Mouse (Mus musculus) neural tube, embryonic 15.5 days (tissue): ENCODE data around the gene Tas1r3. TPM values are rescaled to one million over a fixed set of nuclear protein-coding genes. Genes with fewer than 3 reads are reported as not detected.

Source experiments
- ATAC-seq: fragments of 200-750 bp; cut with Nextera tagmentation; 2 replicates; pipeline ENCODE4 v1.8.0; 2017; ENCODE audit warnings: mild to moderate bottlenecking, moderate TSS enrichment, moderate library complexity; ENCODE audit not compliant: low FRiP score
- H3K27ac ChIP-seq: fragments of 300-500 bp; sonication (generic); replicated peaks from 2 replicates; pipeline ENCODE4 v1.5.1; 2015; ENCODE audit warnings: mild to moderate bottlenecking, inconsistent platforms
- H3K27me3 ChIP-seq: fragments of 300-500 bp; sonication (generic); replicated peaks from 2 replicates; pipeline ENCODE4 v1.6.1; 2015; ENCODE audit warnings: inconsistent platforms
- H3K36me3 ChIP-seq: fragments of 300-500 bp; sonication (generic); 2 replicates; pipeline ENCODE4 v1.6.1; 2015; ENCODE audit warnings: inconsistent platforms
- H3K4me1 ChIP-seq: fragments of 300-500 bp; sonication (generic); 2 replicates; pipeline ENCODE4 v1.6.1; 2015; ENCODE audit warnings: inconsistent platforms
- H3K4me2 ChIP-seq: fragments of 300-500 bp; sonication (generic); 2 replicates; pipeline ENCODE4 v1.6.1; 2015; ENCODE audit warnings: inconsistent platforms, mild to moderate bottlenecking, moderate library complexity
- H3K4me3 ChIP-seq: fragments of 300-500 bp; sonication (generic); replicated peaks from 2 replicates; pipeline ENCODE4 v1.5.1; 2015; ENCODE audit warnings: mild to moderate bottlenecking, inconsistent platforms
- H3K9ac ChIP-seq: fragments of 300-500 bp; sonication (generic); replicated peaks from 2 replicates; pipeline ENCODE4 v1.6.1; 2015; ENCODE audit warnings: mild to moderate bottlenecking, inconsistent platforms
- H3K9me3 ChIP-seq: fragments of 300-500 bp; sonication (generic); replicated peaks from 2 replicates; pipeline ENCODE4 v1.6.1; 2016; ENCODE audit warnings: inconsistent platforms
- WGBS: fragments of 180-500 bp; shearing (Covaris S2); methylation state at CpG from one replicate; pipeline ENCODE4 v1.1.7; 2015; ENCODE audit warnings: mixed read lengths; 5-methylcytosine and 5-hydroxymethylcytosine counted together
- microRNA-seq: library from miRNA; unstranded; fragments of <30 nt; microRNA quantifications from one replicate; pipeline ENCODE4, GENCODE M21; 2017
- polyA plus RNA-seq: library from polyadenylated mRNA; unstranded; fragments of >200 nt; fragmentation: Nextera tagmentation; extraction: Ambion mirVana; gene quantifications from 2 replicates; pipeline ENCODE4 v1.2.1, GENCODE M21; 2015

Tas1r3 gene
- polyA plus RNA-seq, 1 experiment from 2014 or later, result 0.46 TPM

DNA sequence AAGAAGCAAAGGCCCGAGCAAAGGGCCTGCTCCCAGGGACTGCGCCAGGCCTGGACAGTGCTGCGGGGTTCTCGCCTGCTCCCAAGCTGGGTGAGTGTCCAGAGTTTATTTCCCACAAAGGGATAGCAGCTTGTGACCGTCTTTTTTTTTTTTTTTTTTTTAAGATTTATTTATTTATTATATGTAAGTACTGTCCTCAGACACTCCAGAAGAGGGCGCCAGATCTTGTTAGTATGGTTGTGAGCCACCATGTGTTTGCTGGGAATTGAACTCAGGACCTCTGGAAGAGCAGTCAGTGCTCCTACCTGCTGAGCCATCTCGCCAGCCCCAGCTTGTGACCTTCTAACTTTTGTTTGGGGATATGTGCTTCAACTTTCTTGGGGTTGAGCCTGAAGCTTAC, 42.1 kb downstream of the Tas1r3 start:
- H3K4me2 ChIP-seq, result no peak overlapping the region
- H3K4me1 ChIP-seq, result no peaks in the 10 kb centered on the region; the same call in 1 of the 2 replicates
- H3K9ac ChIP-seq, result no peak overlapping the region
- H3K9me3 ChIP-seq, result no peaks in the 10 kb centered on the region
- H3K27ac ChIP-seq, result no peak overlapping the region
- WGBS, result 81% methylated on average over 7 of the region's 7 CpGs
- no peak overlapping the region for H3K4me3 ChIP-seq
- no peaks in the 10 kb centered on the region for H3K27me3 ChIP-seq
- no peak for ATAC-seq
- H3K36me3 ChIP-seq, result peaks cover 91% of the 10 kb centered on the region

DNA sequence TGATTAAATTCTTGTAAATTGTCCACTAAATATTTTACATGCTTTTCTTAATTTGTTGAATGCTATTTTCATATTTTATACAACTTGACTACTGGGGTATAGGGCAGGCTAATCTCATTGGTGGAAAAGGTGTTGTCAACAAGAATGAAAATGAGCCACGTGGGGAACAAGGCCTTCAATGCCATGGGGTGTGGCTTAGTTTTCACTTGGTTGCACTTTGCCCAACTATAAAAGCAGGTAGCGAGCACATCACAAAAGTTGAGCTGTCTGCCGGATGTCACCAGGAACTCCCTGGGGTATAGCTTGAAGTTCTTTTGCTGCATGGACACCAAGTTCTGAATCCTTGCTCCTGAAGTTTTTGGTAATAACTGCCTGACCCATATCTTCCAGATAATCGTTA, 45.6 kb downstream of the Tas1r3 start:
- no peaks in the 10 kb centered on the region for H3K9me3 ChIP-seq
- H3K9ac ChIP-seq, result no peak overlapping the region
- no peak overlapping the region for H3K4me3 ChIP-seq
- WGBS, result 80% methylated on average over 4 of the region's 4 CpGs
- peaks cover 21% of the 10 kb centered on the region for H3K4me1 ChIP-seq
- H3K27me3 ChIP-seq, result no peaks in the 10 kb centered on the region
- no peak overlapping the region for H3K27ac ChIP-seq
- peaks cover 84% of the 10 kb centered on the region for H3K36me3 ChIP-seq
- no peak overlapping the region for H3K4me2 ChIP-seq
- ATAC-seq, result no peak

DNA sequence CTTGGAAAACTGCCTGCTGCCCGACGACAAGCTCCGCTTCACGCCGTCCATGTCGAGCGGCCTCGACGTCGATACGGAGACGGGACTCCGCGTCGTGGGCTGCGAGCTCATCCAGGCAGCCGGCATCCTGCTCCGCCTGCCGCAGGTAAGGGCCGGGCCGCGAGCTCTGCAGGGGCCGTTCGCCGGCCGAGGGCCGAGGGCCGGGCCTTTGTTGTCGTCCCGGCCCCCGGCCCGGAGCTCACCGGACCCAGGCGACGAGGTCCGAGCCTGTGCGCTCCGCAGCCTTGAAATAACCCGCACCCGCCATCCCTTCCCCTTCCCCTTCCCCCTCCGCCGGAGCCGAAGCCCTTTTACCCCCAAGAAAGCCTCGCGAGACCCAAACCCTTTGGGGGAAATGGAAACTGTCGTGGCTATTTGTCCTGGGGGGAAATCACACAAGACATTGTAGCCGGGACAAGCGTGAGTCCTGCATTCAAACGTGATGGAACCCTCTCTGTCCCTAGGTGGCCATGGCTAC, 50.4 kb downstream of the Tas1r3 start:
- H3K4me1 ChIP-seq, result peaks cover 30% of the 10 kb centered on the region
- H3K27me3 ChIP-seq, result no peaks in the 10 kb centered on the region
- ATAC-seq, result peak; percentile 54
- H3K4me2 ChIP-seq, result peak overlapping the region; percentile 69
- 0% methylated on average over 49 of the region's 49 CpGs for WGBS
- H3K36me3 ChIP-seq, result peaks cover 71% of the 10 kb centered on the region
- H3K9me3 ChIP-seq, result no peaks in the 10 kb centered on the region
- H3K4me3 ChIP-seq, result peak overlapping the region; percentile 93
- H3K27ac ChIP-seq, result peak overlapping the region; percentile 86
- peak overlapping the region; percentile 93 for H3K9ac ChIP-seq

DNA sequence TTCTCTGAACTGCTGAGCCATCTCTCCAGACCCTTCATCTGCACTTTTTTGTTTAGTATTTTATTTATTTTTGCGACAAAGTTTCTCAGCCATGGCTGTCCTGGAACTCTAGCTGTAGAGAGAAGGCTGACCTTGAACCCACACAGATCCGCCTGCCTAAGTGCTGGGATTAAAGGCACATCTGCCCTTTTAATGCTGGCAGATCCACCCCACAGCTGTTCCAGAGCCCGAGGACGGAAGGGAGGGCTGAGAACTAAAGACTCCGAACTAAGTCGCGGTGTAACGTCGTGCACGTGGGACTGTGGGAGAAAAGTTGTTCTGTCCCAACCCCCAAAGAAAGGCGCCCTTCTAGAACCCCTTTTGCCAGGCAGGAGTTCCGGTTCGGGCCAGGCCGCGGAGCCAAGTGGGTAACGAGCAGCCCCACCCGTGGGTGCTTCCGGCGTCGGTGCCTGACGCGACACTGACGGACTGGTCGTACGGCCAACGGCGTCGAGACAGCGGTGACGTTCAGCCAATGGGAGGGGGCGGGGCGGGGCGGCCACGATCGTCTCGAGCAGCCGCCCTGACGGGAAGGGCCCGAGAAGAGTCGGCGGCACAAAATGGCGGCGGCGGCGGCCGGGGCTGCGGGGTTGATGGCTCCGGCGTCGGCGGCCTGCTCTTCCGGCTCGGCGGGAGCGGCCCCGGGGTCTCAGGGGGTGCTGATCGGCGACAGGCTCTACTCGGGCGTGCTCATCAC, 51.1 kb downstream of the Tas1r3 start, which contains the start of gene Ccnl2:
Gene Ccnl2, plus strand, starts transcription at position 561 of the 736 bp plus-strand sequence.
- peaks cover 70% of the 10 kb centered on the region for H3K36me3 ChIP-seq
- no peaks in the 10 kb centered on the region for H3K27me3 ChIP-seq
- under 1% methylated on average over 60 of the region's 60 CpGs for WGBS
- H3K4me3 ChIP-seq, result peak within 1 kb of the TSS; percentile 93
- H3K27ac ChIP-seq, result peak within 1 kb of the TSS; percentile 90
- peak; percentile 100 for ATAC-seq
- peak within 1 kb of the TSS; percentile 69 for H3K4me2 ChIP-seq
- peak within 1 kb of the TSS; percentile 93 for H3K9ac ChIP-seq
- H3K9me3 ChIP-seq, result no peaks in the 10 kb centered on the region
- H3K4me1 ChIP-seq, result peaks cover 30% of the 10 kb centered on the region

Small RNA genes within 50 kb of the gene (microRNA-seq; reads per million reads assigned to microRNA genes)
- not detected for gene Gm22991

Other genes starting within 250 kb of the Tas1r3 start
- 52.7 and 53.4 TPM in 2 replicates for gene Cdk11b, start 238.5 kb downstream of the Tas1r3 start, polyA plus RNA-seq
- gene Gm10563, start 218.0 kb downstream of the Tas1r3 start, polyA plus RNA-seq, result not detected in 2 replicates
- gene Mmp23, start 210.0 kb downstream of the Tas1r3 start, polyA plus RNA-seq, result 6.5 and 10.5 TPM in 2 replicates
- gene Mib2, start 194.2 kb downstream of the Tas1r3 start, polyA plus RNA-seq, result 48.6 and 54.7 TPM in 2 replicates
- gene Fndc10, start 169.0 kb downstream of the Tas1r3 start, polyA plus RNA-seq, result 18.9 and 25.0 TPM in 2 replicates
- gene Ssu72, start 158.6 kb downstream of the Tas1r3 start, polyA plus RNA-seq, result 165 and 171 TPM in 2 replicates
- gene Tmem240, start 128.6 kb downstream of the Tas1r3 start, polyA plus RNA-seq, result 23.7 and 28.3 TPM in 2 replicates
- 90.0 and 96.6 TPM in 2 replicates for gene Atad3a, start 102.3 kb downstream of the Tas1r3 start, polyA plus RNA-seq
- gene Vwa1, start 88.7 kb downstream of the Tas1r3 start, polyA plus RNA-seq, result 30.0 and 31.9 TPM in 2 replicates
- gene Tmem88b, start 77.5 kb downstream of the Tas1r3 start, polyA plus RNA-seq, result 0.78 and 1.2 TPM in 2 replicates
- gene Ankrd65, start 72.9 kb downstream of the Tas1r3 start, polyA plus RNA-seq, result 0.27 TPM in 1 of 2 replicates, not detected in the other
- 259 and 285 TPM in 2 replicates for gene Mrpl20, start 60.5 kb downstream of the Tas1r3 start, polyA plus RNA-seq
- gene Ccnl2, start 50.9 kb downstream of the Tas1r3 start, polyA plus RNA-seq, result 137 and 139 TPM in 2 replicates
- gene Aurkaip1, start 32.1 kb downstream of the Tas1r3 start, polyA plus RNA-seq, result 147 and 152 TPM in 2 replicates
- gene Mxra8, start 23.7 kb downstream of the Tas1r3 start, polyA plus RNA-seq, result 28.3 and 35.4 TPM in 2 replicates
- gene Dvl1, start 16.0 kb downstream of the Tas1r3 start, polyA plus RNA-seq, result 11.5 and 28.6 TPM in 2 replicates
- gene Cptp, start 6.1 kb upstream of the Tas1r3 start, polyA plus RNA-seq, result 28.0 and 29.0 TPM in 2 replicates
- gene Ints11, start 6.2 kb upstream of the Tas1r3 start, polyA plus RNA-seq, result 66.9 and 73.4 TPM in 2 replicates
- 58.5 and 62.7 TPM in 2 replicates for gene Pusl1, start 28.4 kb upstream of the Tas1r3 start, polyA plus RNA-seq
- 57.7 and 70.3 TPM in 2 replicates for gene Acap3, start 28.5 kb upstream of the Tas1r3 start, polyA plus RNA-seq
- 100 and 104 TPM in 2 replicates for gene Ube2j2, start 80.5 kb upstream of the Tas1r3 start, polyA plus RNA-seq
- gene C1qtnf12, start 99.0 kb upstream of the Tas1r3 start, polyA plus RNA-seq, result 15.3 and 17.2 TPM in 2 replicates
- 31.9 and 35.6 TPM in 2 replicates for gene B3galt6, start 129.3 kb upstream of the Tas1r3 start, polyA plus RNA-seq
- gene Sdf4, start 129.5 kb upstream of the Tas1r3 start, polyA plus RNA-seq, result 118 and 137 TPM in 2 replicates
- gene Tnfrsf4, start 150.5 kb upstream of the Tas1r3 start, polyA plus RNA-seq, result 0.19 and 0.89 TPM in 2 replicates
- gene Tnfrsf18, start 162.8 kb upstream of the Tas1r3 start, polyA plus RNA-seq, result 1.8 and 3.3 TPM in 2 replicates
- 0.64 TPM in 1 of 2 replicates, not detected in the other for gene Ttll10, start 196.1 kb upstream of the Tas1r3 start, polyA plus RNA-seq
- 23.5 and 27.3 TPM in 2 replicates for gene 9430015G10Rik, start 246.6 kb upstream of the Tas1r3 start, polyA plus RNA-seq